Mouse (Mus musculus): ENCODE data around the gene 1700034J05Rik.
A peak's percentile ranks its signal among the peaks of the same experiment; 100 is the strongest.

The 1700034J05Rik gene

GRCm38 (mm10) chr6:146963396-146964150 lies 9.4 kb upstream of the 1700034J05Rik start:
- no peak for DNase-seq (ENCODE audit: low spot score)

GRCm38 (mm10) chr6:146961832-146962481 lies 7.7 kb upstream of the 1700034J05Rik start:
- DNase-seq (ENCODE audit: low spot score): no peak

DNA sequence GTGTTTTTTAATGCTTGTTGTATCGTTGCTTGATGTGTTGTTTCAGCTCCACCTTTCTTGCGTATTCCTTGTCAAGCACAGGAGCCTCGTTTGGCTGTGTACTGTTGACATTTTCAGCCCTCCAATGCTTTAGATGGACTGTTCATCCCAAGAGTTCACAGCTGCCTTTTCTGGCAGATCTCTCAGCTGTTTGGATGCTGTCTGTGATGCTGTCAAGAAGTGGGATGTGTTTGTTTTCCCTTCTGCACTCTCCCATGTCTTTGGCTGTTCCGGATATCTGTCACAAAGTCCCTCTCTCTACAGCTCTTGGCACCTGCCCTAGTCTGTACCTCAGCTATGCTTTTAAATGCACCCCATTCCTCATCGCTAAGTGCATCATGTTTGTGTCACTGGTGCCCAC lies 6.7 kb upstream of the 1700034J05Rik start:
- no peak for DNase-seq (ENCODE audit: low spot score)

- DNase-seq (ENCODE audit: low spot score): peak; percentile 63
These were observed 5.9 kb upstream of the 1700034J05Rik start for GRCm38 (mm10) chr6:146959908-146960680.

GRCm38 (mm10) chr6:146958694-146959093 lies 4.5 kb upstream of the 1700034J05Rik start:
- no peak for DNase-seq (ENCODE audit: low spot score)

- DNase-seq (ENCODE audit: low spot score): no peak
These were observed 2.7 kb upstream of the 1700034J05Rik start for GRCm38 (mm10) chr6:146956961-146957360.

DNA sequence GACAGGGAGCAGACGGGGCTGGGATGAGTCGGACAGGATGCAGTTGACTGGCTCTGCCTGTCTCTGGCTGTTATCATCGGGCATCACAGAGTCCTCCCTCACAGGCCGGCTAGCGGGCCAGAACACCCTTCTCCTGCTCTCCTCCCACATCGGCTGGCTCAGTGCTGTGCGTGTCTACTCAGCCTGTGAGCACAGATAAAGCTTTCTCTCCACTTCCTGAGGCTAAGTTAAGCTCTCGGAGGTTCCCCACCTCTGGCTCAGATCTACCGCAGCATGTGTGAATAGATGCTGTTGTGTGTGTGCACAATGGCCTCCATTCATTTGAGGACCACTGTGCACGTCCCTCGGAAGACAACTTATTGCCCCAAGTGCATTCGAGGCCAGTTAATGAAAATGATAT lies 1.7 kb upstream of the 1700034J05Rik start:
- no peak for DNase-seq (ENCODE audit: low spot score)

GRCm38 (mm10) chr6:146955475-146955874 lies 1.3 kb upstream of the 1700034J05Rik start:
- DNase-seq (ENCODE audit: low spot score): no peak

GRCm38 (mm10) chr6:146950454-146950832 lies 3.8 kb downstream of the 1700034J05Rik start:
- no peak for DNase-seq (ENCODE audit: low spot score)

GRCm38 (mm10) chr6:146949682-146950453 lies 4.4 kb downstream of the 1700034J05Rik start:
- DNase-seq (ENCODE audit: low spot score): no peak

DNA sequence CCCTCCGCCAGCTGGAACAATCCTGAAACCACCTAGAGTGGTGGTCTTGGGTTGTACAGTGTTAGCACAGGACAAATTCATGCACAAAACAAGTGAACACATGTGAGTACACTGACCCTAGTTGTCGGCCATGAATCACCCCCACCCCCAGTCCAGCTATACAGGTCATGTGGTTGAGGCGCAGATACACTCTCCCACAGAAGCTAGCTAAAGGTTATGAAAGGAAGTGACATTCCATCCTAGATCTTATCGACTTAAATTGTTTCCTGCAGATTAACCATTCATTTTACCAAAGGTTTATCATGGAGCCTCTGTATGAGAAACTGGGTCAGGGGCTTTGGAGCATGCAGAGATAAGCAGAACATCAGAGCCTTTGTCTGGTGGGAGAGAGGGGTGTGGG lies 7.0 kb downstream of the 1700034J05Rik start:
- no peak for DNase-seq (ENCODE audit: low spot score)

DNA sequence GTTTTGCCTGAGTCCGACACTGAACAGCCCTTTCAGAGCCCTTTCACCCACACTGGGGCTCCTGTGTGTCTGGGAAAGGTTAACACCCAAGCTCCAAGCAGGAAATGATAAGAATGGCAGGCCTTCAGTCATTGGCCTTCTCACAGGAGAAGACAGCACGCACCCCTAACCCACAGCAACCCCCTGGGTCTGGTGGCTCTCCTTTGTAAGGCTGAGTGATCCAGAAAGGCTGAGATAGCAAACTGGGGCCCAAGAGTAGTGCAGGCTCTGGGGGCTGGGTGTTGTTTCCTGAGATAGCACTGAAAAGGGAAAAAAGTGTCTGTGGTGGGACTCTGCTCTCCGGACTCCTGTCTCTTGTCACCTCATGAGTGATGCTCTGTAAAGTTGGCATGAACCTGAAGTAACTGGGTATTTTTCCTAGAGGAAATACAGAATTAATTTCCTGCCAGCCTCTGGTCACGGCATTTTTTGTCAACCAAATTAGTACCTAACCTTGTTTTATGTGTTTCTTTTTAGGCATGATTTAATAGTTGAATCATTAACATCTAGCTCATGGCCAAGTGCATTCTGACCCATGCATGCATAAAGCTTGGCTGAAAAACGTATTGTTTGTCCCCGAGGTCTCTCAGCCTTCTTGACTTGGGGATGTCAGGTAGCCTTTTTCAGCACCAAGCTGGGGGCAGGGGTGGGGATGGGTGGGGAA lies 7.7 kb downstream of the 1700034J05Rik start:
- DNase-seq (ENCODE audit: low spot score): no peak

DNA sequence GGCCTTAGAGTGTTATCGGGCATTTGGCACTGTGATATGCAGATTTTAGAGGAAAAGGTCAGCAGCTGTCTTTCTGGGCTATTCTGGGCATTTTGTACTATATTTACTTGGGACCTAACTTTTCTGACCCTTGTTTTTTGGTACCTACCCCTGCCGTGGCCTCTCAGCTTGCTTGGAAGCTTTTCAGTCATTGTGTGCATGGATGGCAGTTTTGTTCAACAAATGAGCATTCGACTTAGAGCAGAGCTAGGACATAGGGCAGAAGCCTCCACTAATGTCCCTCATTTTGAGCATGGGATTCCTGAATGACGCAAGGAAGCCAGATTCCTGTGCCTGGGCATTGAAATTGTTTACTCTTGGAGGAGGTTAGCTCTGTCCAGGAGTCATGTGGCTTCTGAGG lies 9.4 kb downstream of the 1700034J05Rik start:
- DNase-seq (ENCODE audit: low spot score): no peak

DNA sequence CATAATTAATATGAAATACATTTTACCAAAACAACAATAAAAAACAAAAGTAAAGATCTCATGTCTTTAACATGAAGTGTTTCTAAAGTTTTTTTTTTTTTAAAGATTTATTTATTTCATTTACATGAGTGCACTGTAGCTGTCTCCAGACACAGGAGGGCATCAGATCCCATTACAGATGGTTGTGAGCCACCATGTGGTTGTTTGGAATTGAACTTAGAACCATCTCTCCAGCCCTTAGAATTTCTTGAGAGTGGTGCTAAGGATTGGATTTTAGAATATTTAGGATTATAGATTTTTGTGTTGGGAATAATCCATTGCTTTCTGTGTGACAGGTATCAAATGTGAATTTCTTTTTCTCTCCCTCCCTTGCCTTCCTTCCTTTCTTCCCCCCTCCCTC lies 10.2 kb downstream of the 1700034J05Rik start:
- no peak for DNase-seq (ENCODE audit: low spot score)

GRCm38 (mm10) chr6:146941505-146942275 lies 12.5 kb downstream of the 1700034J05Rik start:
- DNase-seq (ENCODE audit: low spot score): no peak

DNA sequence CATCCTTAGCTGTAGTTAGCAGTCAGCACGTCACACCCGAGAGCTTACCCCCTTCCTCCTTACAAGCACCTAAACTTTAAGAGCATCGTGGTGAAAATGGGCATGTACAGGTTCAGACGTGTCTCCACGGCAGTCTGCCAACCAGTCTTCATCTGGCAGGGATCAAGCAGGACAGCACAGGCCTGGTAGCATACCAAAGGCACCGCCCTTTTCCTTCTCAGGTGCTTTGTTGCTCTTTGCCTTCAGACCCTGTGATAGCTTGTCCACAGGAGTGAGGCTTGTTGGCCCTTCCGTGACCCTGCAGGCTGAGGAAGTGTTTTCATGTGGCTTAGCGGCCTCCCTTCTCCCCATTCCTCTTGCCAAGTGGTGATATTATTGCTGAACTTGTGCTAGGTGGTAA lies 15.2 kb downstream of the 1700034J05Rik start:
- DNase-seq (ENCODE audit: low spot score): no peak

GRCm38 (mm10) chr6:146935957-146936356 lies 18.3 kb downstream of the 1700034J05Rik start:
- no peak for DNase-seq (ENCODE audit: low spot score)

DNA sequence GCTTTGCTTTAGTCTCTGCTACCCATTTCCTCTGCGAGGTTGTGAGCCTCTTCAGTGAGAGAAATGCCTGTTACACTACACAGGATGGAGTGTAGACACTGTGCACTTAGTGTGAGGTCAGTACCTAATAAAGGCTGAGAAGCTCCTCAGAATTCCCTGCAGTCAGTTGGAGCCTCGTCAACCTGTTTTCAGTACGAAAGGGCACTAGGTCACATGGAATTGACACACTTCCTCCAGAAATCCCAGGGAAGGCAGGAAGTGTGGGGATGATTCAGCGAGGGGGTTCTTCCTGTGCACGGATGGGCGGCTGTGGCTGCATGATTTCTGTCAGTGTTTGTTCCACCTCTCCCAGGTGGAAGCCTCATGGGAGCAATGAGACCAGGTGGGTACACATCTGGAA lies 21.1 kb downstream of the 1700034J05Rik start:
- no peak for DNase-seq (ENCODE audit: low spot score)

- no peak for DNase-seq (ENCODE audit: low spot score)
These were observed 25.2 kb downstream of the 1700034J05Rik start for GRCm38 (mm10) chr6:146929031-146929430.

- DNase-seq (ENCODE audit: low spot score): no peak
These were observed 26.1 kb downstream of the 1700034J05Rik start for GRCm38 (mm10) chr6:146928108-146928507.
